Mouse (Mus musculus): Measurements from ENCODE around the gene Gm20695. TPM values are rescaled to one million over a fixed set of nuclear protein-coding genes. Genes with fewer than 3 reads are reported as not detected.

Gene Gm20695
- total RNA-seq, 2 experiments from 2014 or later = 1.4 to 7.0 TPM

Other genes starting within 250 kb of the Gm20695 start
- gene Mefv, start 166.6 kb upstream of the Gm20695 start, total RNA-seq (2014; fragmentation: Nextera tagmentation) = 41.7 and 43.9 TPM in 2 replicates
- gene Mefv, start 166.6 kb upstream of the Gm20695 start, total RNA-seq (2017) = 61.1 and 63.4 TPM in 2 replicates
- 26.5 and 43.4 TPM in 2 replicates for gene Zfp263, start 140.6 kb upstream of the Gm20695 start, total RNA-seq (2014; fragmentation: Nextera tagmentation)
- 44.7 and 56.1 TPM in 2 replicates for gene Zfp263, start 140.6 kb upstream of the Gm20695 start, total RNA-seq (2017)
- gene Olfr15, start 53.8 kb upstream of the Gm20695 start, total RNA-seq (2014; fragmentation: Nextera tagmentation) = not detected in 2 replicates
- gene Olfr15, start 53.8 kb upstream of the Gm20695 start, total RNA-seq (2017) = not detected in 2 replicates
- 0.64 and 1.4 TPM in 2 replicates for gene Zfp174, start 37.4 kb upstream of the Gm20695 start, total RNA-seq (2014; fragmentation: Nextera tagmentation)
- 0.60 and 0.77 TPM in 2 replicates for gene Zfp174, start 37.4 kb upstream of the Gm20695 start, total RNA-seq (2017)
- 72.5 and 101 TPM in 2 replicates for gene Naa60, start 12.3 kb upstream of the Gm20695 start, total RNA-seq (2014; fragmentation: Nextera tagmentation)
- 33.9 and 34.1 TPM in 2 replicates for gene Naa60, start 12.3 kb upstream of the Gm20695 start, total RNA-seq (2017)
- 9.9 and 10.0 TPM in 2 replicates for gene Zfp597, start 87 bp upstream of the Gm20695 start, total RNA-seq (2014; fragmentation: Nextera tagmentation)
- gene Zfp597, start 87 bp upstream of the Gm20695 start, total RNA-seq (2017) = 8.2 and 11.8 TPM in 2 replicates
- 0.77 and 1.6 TPM in 2 replicates for gene 1700037C18Rik, start 24.0 kb downstream of the Gm20695 start, total RNA-seq (2014; fragmentation: Nextera tagmentation)
- gene 1700037C18Rik, start 24.0 kb downstream of the Gm20695 start, total RNA-seq (2017) = 0.69 and 6.2 TPM in 2 replicates
- gene Cluap1, start 24.2 kb downstream of the Gm20695 start, total RNA-seq (2014; fragmentation: Nextera tagmentation) = 23.1 and 23.8 TPM in 2 replicates
- gene Cluap1, start 24.2 kb downstream of the Gm20695 start, total RNA-seq (2017) = 41.5 and 45.6 TPM in 2 replicates
- 1.0 and 1.4 TPM in 2 replicates for gene Nlrc3, start 92.0 kb downstream of the Gm20695 start, total RNA-seq (2014; fragmentation: Nextera tagmentation)
- gene Nlrc3, start 92.0 kb downstream of the Gm20695 start, total RNA-seq (2017) = 0.13 and 0.52 TPM in 2 replicates
- gene Slx4, start 119.1 kb downstream of the Gm20695 start, total RNA-seq (2014; fragmentation: Nextera tagmentation) = 29.0 and 43.4 TPM in 2 replicates
- 22.3 TPM in 2 replicates for gene Slx4, start 119.1 kb downstream of the Gm20695 start, total RNA-seq (2017)
- gene Dnase1, start 152.3 kb downstream of the Gm20695 start, total RNA-seq (2014; fragmentation: Nextera tagmentation) = not detected in 2 replicates
- gene Dnase1, start 152.3 kb downstream of the Gm20695 start, total RNA-seq (2017) = 0.04 TPM in 1 of 2 replicates, not detected in the other
- gene Trap1, start 193.2 kb downstream of the Gm20695 start, total RNA-seq (2014; fragmentation: Nextera tagmentation) = 121 and 126 TPM in 2 replicates
- 149 and 178 TPM in 2 replicates for gene Trap1, start 193.2 kb downstream of the Gm20695 start, total RNA-seq (2017)